Mouse (Mus musculus) lung, embryonic 14.5 days (tissue): ENCODE measurements at regions not wholly inside any gene's neighbourhood (a gene's known extent, or its start where the extent isn't known, plus 50 kb on each side); places are given as distances from the start of the nearest gene placed in this dataset.

Source experiments
- ATAC-seq: fragments of 200-750 bp; cut with Nextera tagmentation; 2 replicates; pipeline ENCODE4 v1.8.0; 2017; ENCODE audit warnings: mild to moderate bottlenecking, moderate TSS enrichment, moderate library complexity; ENCODE audit not compliant: insufficient read depth
- DNase-seq: peaks from one replicate; pipeline ENCODE4 v3.0.0-alpha.2; 2015
- H3K27ac ChIP-seq: fragments of 300-500 bp; sonication (generic); 2 replicates; pipeline ENCODE4 v1.5.1; 2014; ENCODE audit warnings: low read depth, mild to moderate bottlenecking, moderate library complexity
- H3K27me3 ChIP-seq: fragments of 300-500 bp; sonication (generic); 2 replicates; pipeline ENCODE4 v1.6.1; 2014; ENCODE audit warnings: low read length, control low read depth; ENCODE audit not compliant: insufficient read depth
- H3K36me3 ChIP-seq: fragments of 300-500 bp; sonication (generic); 2 replicates; pipeline ENCODE4 v1.6.1; 2014; ENCODE audit warnings: control low read depth; ENCODE audit not compliant: insufficient read depth
- H3K4me1 ChIP-seq: fragments of 300-500 bp; sonication (generic); 2 replicates; pipeline ENCODE4 v1.6.1; 2014; ENCODE audit warnings: antibody characterized with exemption, control low read depth; ENCODE audit not compliant: insufficient read depth
- H3K4me2 ChIP-seq: fragments of 300-500 bp; sonication (generic); 2 replicates; pipeline ENCODE4 v1.6.1; 2014; ENCODE audit warnings: mild to moderate bottlenecking
- H3K4me3 ChIP-seq: fragments of 300-500 bp; sonication (generic); 2 replicates; pipeline ENCODE4 v1.5.1; 2014; ENCODE audit warnings: low read depth, low read length
- H3K9ac ChIP-seq: fragments of 300-500 bp; sonication (generic); 2 replicates; pipeline ENCODE4 v1.6.1; 2014
- H3K9me3 ChIP-seq: fragments of 300-500 bp; sonication (generic); 2 replicates; pipeline ENCODE4 v1.6.1; 2016; ENCODE audit warnings: low read depth, low read length, control low read depth
- CTCF ChIP-seq: IDR thresholded peaks from 2 replicates; pipeline ENCODE4 v1.5.1; 2016; ENCODE audit warnings: antibody characterized with exemption, low read depth
- WGBS: fragments of 180-500 bp; shearing (Covaris S2); extraction: QIAGEN DNeasy Blood & Tissue Kit; methylation state at CpG from one replicate; pipeline ENCODE4 v1.1.7; 2014; 5-methylcytosine and 5-hydroxymethylcytosine counted together

DNA sequence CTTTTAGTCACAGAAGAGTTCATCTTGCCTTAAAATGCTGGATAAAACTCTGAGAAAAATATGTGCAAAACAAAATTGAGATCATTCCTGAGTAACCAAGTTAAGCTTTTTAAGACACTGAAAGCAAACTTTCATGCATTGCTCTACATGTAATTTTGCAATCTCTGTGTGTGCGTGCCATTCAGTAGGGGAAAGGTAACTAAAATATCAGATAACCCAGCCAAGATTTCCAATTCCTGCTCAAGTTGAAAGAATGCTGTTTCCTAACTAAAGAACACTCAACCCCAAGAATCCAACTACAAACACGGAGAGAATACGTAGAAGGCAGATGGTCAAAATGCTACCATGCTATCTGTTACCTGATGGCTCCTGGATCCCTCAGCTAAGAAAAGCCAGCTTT is 304.6 kb upstream of the Thbs1 start:
- no peaks in the 10 kb centered on the region for H3K27me3 ChIP-seq
- no peaks in the 10 kb centered on the region for H3K9me3 ChIP-seq
- H3K4me2 ChIP-seq, result no peak overlapping the region
- H3K4me1 ChIP-seq, result peaks cover 11% of the 10 kb centered on the region
- no peaks in the 10 kb centered on the region for H3K36me3 ChIP-seq
- DNase-seq (no peak), ATAC-seq (no peak)
- no peak overlapping the region for H3K9ac ChIP-seq
- H3K4me3 ChIP-seq, result no peak overlapping the region
- 69% methylated on average over 3 of the region's 3 CpGs for WGBS
- no peak overlapping the region for H3K27ac ChIP-seq
- no peak for TF ChIP-seq CTCF

DNA sequence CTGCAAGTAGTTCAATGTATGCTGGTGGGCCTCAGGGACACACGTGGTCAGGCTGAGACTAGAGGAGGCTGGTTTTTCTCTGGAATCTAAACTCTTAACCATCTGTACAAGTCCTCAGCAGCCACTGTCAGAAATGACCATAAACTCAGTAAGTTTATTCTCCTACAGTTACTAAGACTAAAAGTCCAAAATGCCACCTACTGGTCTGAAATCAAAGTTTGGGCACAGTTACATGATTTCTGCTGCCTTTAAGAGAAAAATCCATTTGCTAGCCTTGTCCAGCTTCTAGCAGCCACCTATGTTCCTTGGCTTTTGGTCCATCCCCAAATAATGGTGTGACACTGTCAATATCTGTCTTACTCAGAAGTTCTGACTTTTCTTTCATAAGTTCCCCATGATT is 300.2 kb upstream of the Thbs1 start:
- no peak overlapping the region for H3K9ac ChIP-seq
- TF ChIP-seq CTCF, result no peak
- WGBS, result 35% methylated on average over 1 of the region's 1 CpGs
- ATAC-seq (no peak), DNase-seq (peak; percentile 62)
- H3K36me3 ChIP-seq, result no peaks in the 10 kb centered on the region
- H3K4me1 ChIP-seq, result peaks cover 5% of the 10 kb centered on the region; the same call in 1 of the 2 replicates
- no peaks in the 10 kb centered on the region for H3K27me3 ChIP-seq
- H3K27ac ChIP-seq, result no peak overlapping the region
- H3K4me3 ChIP-seq, result no peak overlapping the region
- H3K9me3 ChIP-seq, result no peaks in the 10 kb centered on the region
- H3K4me2 ChIP-seq, result no peak overlapping the region

DNA sequence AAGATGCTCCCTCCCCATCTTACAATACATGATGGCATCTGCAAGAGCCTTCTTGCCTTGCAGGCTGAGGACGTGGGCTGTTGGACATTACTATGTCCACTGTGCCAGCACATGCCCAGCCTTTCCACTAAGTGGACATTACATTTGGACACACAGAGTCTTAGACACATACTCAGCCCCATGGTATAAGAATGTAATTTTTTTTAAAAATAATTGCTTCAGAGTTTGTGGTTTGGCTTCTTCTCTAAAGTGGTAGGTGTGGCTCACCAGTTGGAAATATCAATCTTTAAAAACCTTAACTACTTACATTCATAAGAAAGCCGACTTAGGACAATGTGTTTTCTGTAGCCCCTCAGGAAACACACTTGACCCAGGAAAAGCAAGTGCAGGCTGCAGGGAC is 299.7 kb upstream of the Thbs1 start:
- Histone ChIP-seq H3K4me1 (peaks cover 5% of the 10 kb centered on the region; the same call in 1 of the 2 replicates), H3K4me2 (no peak overlapping the region), H3K27ac (no peak overlapping the region), H3K4me3 (no peak overlapping the region), H3K9ac (no peak overlapping the region), H3K27me3 (no peaks in the 10 kb centered on the region), H3K36me3 (no peaks in the 10 kb centered on the region), H3K9me3 (no peaks in the 10 kb centered on the region)
- TF ChIP-seq CTCF, result no peak
- ATAC-seq (no peak), DNase-seq (no peak)
- 66% methylated on average over 2 of the region's 2 CpGs for WGBS

DNA sequence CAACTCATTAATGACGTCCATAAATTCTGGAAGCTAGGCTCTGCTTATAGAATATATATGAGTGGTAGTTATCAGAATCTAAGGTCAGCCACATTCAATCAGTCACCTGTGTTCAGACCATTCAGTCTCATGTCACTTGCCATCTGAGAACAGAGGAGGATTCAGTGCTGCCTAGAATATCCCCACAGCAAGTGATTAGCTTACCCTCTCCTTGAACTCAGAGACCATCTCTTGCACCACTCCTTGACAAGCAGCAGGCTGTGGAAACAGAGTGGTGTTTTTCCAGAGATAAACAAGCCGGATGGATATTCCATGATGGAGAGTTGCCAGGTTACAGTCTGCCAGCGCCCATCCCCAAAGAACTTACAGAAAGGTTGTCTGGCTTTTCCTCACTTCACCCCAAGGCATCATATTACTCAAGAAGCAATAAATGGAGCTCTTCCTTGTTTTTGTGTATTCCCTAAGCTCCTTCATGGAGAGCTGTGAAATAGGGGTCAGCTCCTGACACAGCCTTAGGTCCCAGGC is 291.9 kb upstream of the Thbs1 start:
- H3K36me3 ChIP-seq, result no peaks in the 10 kb centered on the region
- H3K27me3 ChIP-seq, result no peaks in the 10 kb centered on the region
- H3K9me3 ChIP-seq, result no peaks in the 10 kb centered on the region
- no peak overlapping the region for H3K4me2 ChIP-seq
- no peak overlapping the region for H3K9ac ChIP-seq
- no peak overlapping the region for H3K27ac ChIP-seq
- H3K4me3 ChIP-seq, result no peak overlapping the region
- DNase-seq, result peak; percentile 69
- peak; percentile 52; the same call in 1 of the 2 replicates for ATAC-seq
- peaks cover 5% of the 10 kb centered on the region; the same call in 1 of the 2 replicates for H3K4me1 ChIP-seq
- WGBS, result 58% methylated on average over 3 of the region's 3 CpGs
- no peak for TF ChIP-seq CTCF

DNA sequence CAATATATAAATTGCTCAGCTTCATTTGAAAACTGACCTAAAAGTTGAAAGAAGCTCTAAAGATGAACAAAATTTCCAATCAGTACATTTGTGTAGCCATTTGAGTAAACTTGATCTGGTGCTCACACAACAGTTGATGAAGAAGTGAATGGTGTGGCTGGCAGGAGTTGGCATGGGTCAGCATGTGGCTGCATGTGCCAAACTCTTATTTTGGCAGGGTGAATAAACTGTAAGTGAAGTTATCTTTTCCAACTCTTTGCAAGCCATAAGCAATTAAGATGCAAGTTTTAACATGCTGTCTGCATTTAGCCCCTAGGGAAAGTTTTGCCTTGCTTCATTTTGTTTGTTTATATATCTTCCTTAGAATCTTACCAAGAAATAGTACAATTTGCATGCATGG is 291.0 kb upstream of the Thbs1 start:
- H3K9me3 ChIP-seq, result no peaks in the 10 kb centered on the region
- peak; percentile 24 for DNase-seq
- no peak overlapping the region for H3K27ac ChIP-seq
- H3K27me3 ChIP-seq, result no peaks in the 10 kb centered on the region
- no peak overlapping the region for H3K9ac ChIP-seq
- H3K4me3 ChIP-seq, result no peak overlapping the region
- no peak for ATAC-seq
- no peaks in the 10 kb centered on the region for H3K36me3 ChIP-seq
- peaks cover 9% of the 10 kb centered on the region; the same call in 1 of the 2 replicates for H3K4me1 ChIP-seq
- TF ChIP-seq CTCF, result no peak
- H3K4me2 ChIP-seq, result no peak overlapping the region

DNA sequence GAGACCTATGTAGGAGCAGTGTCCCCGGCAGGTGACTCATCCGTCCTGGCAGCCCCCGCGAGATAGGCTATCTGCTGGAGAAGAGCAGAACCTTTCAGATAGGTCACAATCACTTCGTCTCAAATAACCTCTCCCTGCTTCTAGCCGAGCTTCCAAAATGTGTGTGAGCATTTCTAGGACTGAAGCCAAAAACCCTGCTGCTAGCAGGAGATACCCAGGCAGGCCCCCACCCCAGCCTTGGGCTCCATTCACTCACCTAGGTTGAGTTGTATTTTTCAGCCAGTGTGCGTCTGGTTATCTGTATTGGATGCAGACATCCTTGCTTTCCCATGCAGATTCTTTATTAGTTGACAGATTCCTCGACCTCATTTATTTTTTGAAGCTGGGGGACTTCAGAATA is 286.6 kb upstream of the Thbs1 start:
- Histone ChIP-seq H3K36me3 (no peaks in the 10 kb centered on the region), H3K4me3 (no peak overlapping the region), H3K27me3 (no peaks in the 10 kb centered on the region), H3K9me3 (no peaks in the 10 kb centered on the region), H3K4me2 (no peak overlapping the region), H3K9ac (no peak overlapping the region), H3K27ac (no peak overlapping the region), H3K4me1 (0 out of 2 replicates have a peak, but pooled peaks cover 4% of the 10 kb centered on the region)
- WGBS, result 52% methylated on average over 8 of the region's 8 CpGs
- TF ChIP-seq CTCF, result no peak
- DNase-seq (peak; percentile 35), ATAC-seq (no peak)

DNA sequence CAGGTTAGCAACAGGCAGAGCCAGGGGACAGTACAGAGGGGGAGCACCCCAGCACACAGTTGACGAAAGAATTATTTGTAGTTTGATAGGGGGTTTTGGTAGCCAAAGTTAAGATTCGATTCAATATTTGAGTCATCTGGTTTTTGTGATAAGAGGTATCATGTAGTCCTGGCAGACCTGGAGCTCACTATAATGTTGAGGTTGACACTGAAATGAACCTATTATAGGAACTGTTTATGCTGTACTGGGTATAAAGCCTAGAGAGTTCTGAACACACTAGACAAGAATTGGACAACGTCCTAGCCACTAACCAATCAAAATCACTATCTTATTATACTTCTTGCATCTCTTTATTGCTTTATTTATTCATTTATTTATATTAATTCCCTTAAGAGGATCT is 284.4 kb upstream of the Thbs1 start:
- Histone ChIP-seq H3K36me3 (no peaks in the 10 kb centered on the region), H3K4me1 (0 out of 2 replicates have a peak, but pooled peaks cover 4% of the 10 kb centered on the region), H3K9me3 (no peaks in the 10 kb centered on the region), H3K27ac (no peak overlapping the region), H3K4me2 (no peak overlapping the region), H3K27me3 (no peaks in the 10 kb centered on the region), H3K4me3 (no peak overlapping the region), H3K9ac (no peak overlapping the region)
- TF ChIP-seq CTCF, result no peak
- 64% methylated on average over 3 of the region's 3 CpGs for WGBS
- ATAC-seq (no peak), DNase-seq (no peak)
